In genomic region chr11:74637486-74637885, GRCm38 (mm10) we compare ENCODE assay signal across 8 mouse cellular contexts. TPM values are rescaled to one million over a fixed set of nuclear protein-coding genes. Genes with fewer than 3 reads are reported as not detected.
DNase-seq lines count a peak whose midpoint lies in the region; ATAC-seq and TF ChIP-seq lines count a peak whose summit lies in the region.

No protein-coding gene starts in this region.

- no peaks in the 10 kb centered on the region for H3K36me3 ChIP-seq in embryonic facial prominence, embryonic 14.5 days (ENCODE audit: control insufficient read depth, insufficient read depth, low read length)
- no peaks in the 10 kb centered on the region for H3K36me3 ChIP-seq in intestine, embryonic 16.5 days (ENCODE audit: control insufficient read depth, insufficient read depth, low read length)
- H3K36me3 ChIP-seq in neural tube, embryonic 11.5 days (ENCODE audit: control insufficient read depth, insufficient read depth, low read length), result no peaks in the 10 kb centered on the region

- H3K27ac ChIP-seq in layer of hippocampus, adult 2 months, result peak overlapping the region; percentile 91
- H3K27ac ChIP-seq in embryonic facial prominence, embryonic 14.5 days (replicated peaks; ENCODE audit: low read depth, low read length), result peak overlapping the region; percentile 84
- H3K27ac ChIP-seq in intestine, embryonic 16.5 days (ENCODE audit: low read length), result peak overlapping the region; percentile 90
- no peak overlapping the region for H3K27ac ChIP-seq in neural tube, embryonic 11.5 days (ENCODE audit: low read depth, low read length)

- H3K4me2 ChIP-seq in embryonic facial prominence, embryonic 14.5 days (ENCODE audit: low read depth, low read length), result peak overlapping the region; percentile 62
- peak overlapping the region; percentile 81 for H3K4me2 ChIP-seq in intestine, embryonic 16.5 days (ENCODE audit: low read depth, low read length)
- peak overlapping the region; percentile 77 for H3K4me2 ChIP-seq in neural tube, embryonic 11.5 days (ENCODE audit: low read depth)

- ATAC-seq in embryonic facial prominence, embryonic 14.5 days (ENCODE audit: low read depth), result no peak
- no peak for ATAC-seq in intestine, embryonic 16.5 days
- peak; percentile 16; the same call in 1 of the 2 replicates for ATAC-seq in neural tube, embryonic 11.5 days (ENCODE audit: insufficient read depth, low FRiP score, low TSS enrichment)

- WGBS in embryonic facial prominence, embryonic 14.5 days, result 18% methylated on average over 8 of the region's 8 CpGs
- WGBS in intestine, embryonic 16.5 days, result 21% methylated on average over 8 of the region's 8 CpGs
- 19% methylated on average over 8 of the region's 8 CpGs for WGBS in neural tube, embryonic 11.5 days

- H3K27me3 ChIP-seq in embryonic facial prominence, embryonic 14.5 days (replicated peaks; ENCODE audit: control insufficient read depth, insufficient read depth, low read length), result no peaks in the 10 kb centered on the region
- H3K27me3 ChIP-seq in intestine, embryonic 16.5 days (replicated peaks; ENCODE audit: control insufficient read depth, insufficient read depth, low read length), result no peaks in the 10 kb centered on the region
- peaks cover 2% of the 10 kb centered on the region for H3K27me3 ChIP-seq in neural tube, embryonic 11.5 days (ENCODE audit: control insufficient read depth, insufficient read depth, low read length)

- H3K4me1 ChIP-seq in embryonic facial prominence, embryonic 14.5 days (ENCODE audit: control insufficient read depth, insufficient read depth, low read length), result peaks cover 10% of the 10 kb centered on the region
- H3K4me1 ChIP-seq in intestine, embryonic 16.5 days (ENCODE audit: control insufficient read depth, insufficient read depth, low read length), result peaks cover 18% of the 10 kb centered on the region
- H3K4me1 ChIP-seq in neural tube, embryonic 11.5 days (ENCODE audit: control insufficient read depth, insufficient read depth, low read length), result peaks cover 3% of the 10 kb centered on the region; the same call in 1 of the 2 replicates

- H3K4me3 ChIP-seq in layer of hippocampus, adult 2 months, result peak overlapping the region; percentile 66
- H3K4me3 ChIP-seq in embryonic facial prominence, embryonic 14.5 days (ENCODE audit: low read depth, low read length), result peak overlapping the region; percentile 57
- peak overlapping the region; percentile 80 for H3K4me3 ChIP-seq in intestine, embryonic 16.5 days (ENCODE audit: low read length)
- peak overlapping the region; percentile 68 for H3K4me3 ChIP-seq in neural tube, embryonic 11.5 days (ENCODE audit: low read depth, low read length)

- no peak for DNase-seq in layer of hippocampus, adult 2 months (ENCODE audit: low spot score in 2 of 2)
- DNase-seq in layer of hippocampus, postnatal 36 days, result no peak
- no peak for DNase-seq in embryonic facial prominence, embryonic 14.5 days (ENCODE audit: low spot score)
- DNase-seq in neural tube, embryonic 11.5 days (ENCODE audit: low spot score), result no peak
- no peak for DNase-seq in gastrocnemius, postnatal 25 days
- DNase-seq in gastrocnemius, adult 18-20 months (ENCODE audit: low spot score), result no peak
- DNase-seq in ovary, postnatal 36 days (ENCODE audit: low spot score), result no peak

- no peaks in the 10 kb centered on the region for H3K9me3 ChIP-seq in embryonic facial prominence, embryonic 14.5 days (ENCODE audit: control insufficient read depth, low read length)
- H3K9me3 ChIP-seq in intestine, embryonic 16.5 days (ENCODE audit: control insufficient read depth, low read length), result no peaks in the 10 kb centered on the region
- H3K9me3 ChIP-seq in neural tube, embryonic 11.5 days (ENCODE audit: control insufficient read depth, low read length), result no peaks in the 10 kb centered on the region

- TF ChIP-seq CTCF in layer of hippocampus, adult 2 months (conservative IDR thresholded peaks at IDR 0.05), result no peak

- H3K9ac ChIP-seq in embryonic facial prominence, embryonic 14.5 days (ENCODE audit: low read depth, low read length), result peak overlapping the region; percentile 69
- peak overlapping the region; percentile 81 for H3K9ac ChIP-seq in intestine, embryonic 16.5 days (ENCODE audit: low read depth, low read length)
- peak overlapping the region; percentile 77 for H3K9ac ChIP-seq in neural tube, embryonic 11.5 days (ENCODE audit: low read length)

RNA-seq across cellular contexts. Expression of gene Cluh, which starts 11.8 kb away (rescaled TPM):
- total RNA-seq in layer of hippocampus, adult 2 months (2021), result 10 to 100 TPM; 71.2 to 74.0 TPM
- 10 to 100 TPM; 66.9 to 70.0 TPM for total RNA-seq in layer of hippocampus, postnatal 36 days (2021)
- polyA plus RNA-seq in embryonic facial prominence, embryonic 14.5 days (2014; fragmentation: Nextera tagmentation; extraction: Ambion mirVana), result 24.4 and 25.2 TPM in 2 replicates
- polyA plus RNA-seq in intestine, embryonic 16.5 days (2015; fragmentation: Nextera tagmentation; extraction: Ambion mirVana), result 57.0 and 66.0 TPM in 2 replicates
- polyA plus RNA-seq in neural tube, embryonic 11.5 days (2014; fragmentation: Nextera tagmentation; extraction: Ambion mirVana), result 15.6 and 15.8 TPM in 2 replicates
- total RNA-seq in gastrocnemius, postnatal 25 days (2021), result 100 to 1,000 TPM in 1 of 2 experiments, 10 to 100 TPM in 1; 94.5 to 102 TPM
- total RNA-seq in gastrocnemius, adult 18-20 months (2021), result 10 to 100 TPM; 90.2 to 100.0 TPM

RNA-seq across cellular contexts. Expression of gene Ccdc92b, which starts 18.1 kb away (rescaled TPM):
- total RNA-seq in layer of hippocampus, adult 2 months (2021), result 10 to 100 TPM; 21.5 to 23.9 TPM
- 10 to 100 TPM; 21.9 to 22.1 TPM for total RNA-seq in layer of hippocampus, postnatal 36 days (2021)
- polyA plus RNA-seq in embryonic facial prominence, embryonic 14.5 days (2014; fragmentation: Nextera tagmentation; extraction: Ambion mirVana), result 0.54 and 0.62 TPM in 2 replicates
- 0.29 and 0.53 TPM in 2 replicates for polyA plus RNA-seq in intestine, embryonic 16.5 days (2015; fragmentation: Nextera tagmentation; extraction: Ambion mirVana)
- polyA plus RNA-seq in neural tube, embryonic 11.5 days (2014; fragmentation: Nextera tagmentation; extraction: Ambion mirVana), result 1.9 TPM in 2 replicates
- under 1 TPM; 0.11 to 0.13 TPM for total RNA-seq in gastrocnemius, postnatal 25 days (2021)
- under 1 TPM; 0.05 TPM for total RNA-seq in gastrocnemius, adult 18-20 months (2021)

RNA-seq across cellular contexts. Expression of gene Rap1gap2, which starts 26.8 kb away (rescaled TPM):
- total RNA-seq in layer of hippocampus, adult 2 months (2021), result 100 to 1,000 TPM; 129 to 135 TPM
- total RNA-seq in layer of hippocampus, postnatal 36 days (2021), result 100 to 1,000 TPM; 135 to 137 TPM
- 3.4 and 3.6 TPM in 2 replicates for polyA plus RNA-seq in embryonic facial prominence, embryonic 14.5 days (2014; fragmentation: Nextera tagmentation; extraction: Ambion mirVana)
- polyA plus RNA-seq in intestine, embryonic 16.5 days (2015; fragmentation: Nextera tagmentation; extraction: Ambion mirVana), result 8.4 and 10.5 TPM in 2 replicates
- polyA plus RNA-seq in neural tube, embryonic 11.5 days (2014; fragmentation: Nextera tagmentation; extraction: Ambion mirVana), result 2.7 and 3.3 TPM in 2 replicates
- total RNA-seq in gastrocnemius, postnatal 25 days (2021), result 10 to 100 TPM in 1 of 2 experiments, 1 to 10 TPM in 1; 6.2 to 10.7 TPM
- 1 to 10 TPM; 5.1 to 6.7 TPM for total RNA-seq in gastrocnemius, adult 18-20 months (2021)

Comparison
In these comparisons a context has a peak if more than half of its experiments do, and no peak if none do; other contexts are left out.
1. RNA of gene Ccdc92b, which starts 18.1 kb away (total RNA-seq): 21.5 to 23.9 TPM in layer of hippocampus, adult 2 months and 21.9 to 22.1 TPM in layer of hippocampus, postnatal 36 days; 0.11 to 0.13 TPM in gastrocnemius, postnatal 25 days and 0.05 TPM in gastrocnemius, adult 18-20 months; every median in the first group is over 10 times any median in the second.
2. RNA of gene Rap1gap2, which starts 26.8 kb away (total RNA-seq): 135 to 137 TPM in layer of hippocampus, postnatal 36 days and 129 to 135 TPM in layer of hippocampus, adult 2 months; 6.2 to 10.7 TPM in gastrocnemius, postnatal 25 days and 5.1 to 6.7 TPM in gastrocnemius, adult 18-20 months; every median in the first group is over 10 times any median in the second.
3. Peak in every context shown above with its lines, with median percentiles within 50 percentile points of each other: H3K4me3 ChIP-seq, H3K4me2 ChIP-seq and H3K9ac ChIP-seq.